Mouse (Mus musculus) spleen, embryonic (tissue): ENCODE measurements around the gene Psg16.
"Not testable (repeated sequence)": the region's sequence is repeated elsewhere in the genome, so short reads cannot be mapped to it uniquely, and the experiment has no call there.

Source experiments
- CTCF ChIA-PET: fragments of 350-600 bp; sonication (Branson Sonifier 250); formaldehyde crosslinking; loops from one replicate; lab custom pipeline; 2022; lab: Charles Lee

Gene Psg16

GRCm38 (mm10) chr7:17087731-17088130 is 13.9 kb downstream of the Psg16 start:
- CTCF ChIA-PET: no interaction called here

- CTCF ChIA-PET: no interaction called here
Observed at GRCm38 (mm10) chr7:17090058-17090585, 16.3 kb downstream of the Psg16 start.

DNA sequence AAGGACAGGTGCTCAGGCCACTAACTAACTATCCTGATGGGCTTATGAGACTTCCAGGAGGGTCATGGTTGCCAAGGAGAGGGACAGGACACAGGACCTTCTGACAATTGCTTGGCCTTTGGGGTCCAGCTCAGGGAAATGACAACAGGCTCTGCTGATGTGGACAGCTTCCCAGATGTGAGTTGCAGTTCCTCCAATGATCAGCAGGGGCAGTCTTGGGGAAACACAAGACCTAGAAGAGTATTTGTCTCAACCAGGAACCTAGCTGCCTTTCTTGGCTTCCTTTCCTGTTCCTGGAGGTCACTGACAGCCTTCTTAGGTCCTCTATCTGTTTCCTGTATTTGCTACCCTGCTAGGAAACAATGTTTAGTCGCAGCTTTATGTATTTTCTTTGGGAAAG is 17.4 kb downstream of the Psg16 start:
- CTCF ChIA-PET: no interaction called here

DNA sequence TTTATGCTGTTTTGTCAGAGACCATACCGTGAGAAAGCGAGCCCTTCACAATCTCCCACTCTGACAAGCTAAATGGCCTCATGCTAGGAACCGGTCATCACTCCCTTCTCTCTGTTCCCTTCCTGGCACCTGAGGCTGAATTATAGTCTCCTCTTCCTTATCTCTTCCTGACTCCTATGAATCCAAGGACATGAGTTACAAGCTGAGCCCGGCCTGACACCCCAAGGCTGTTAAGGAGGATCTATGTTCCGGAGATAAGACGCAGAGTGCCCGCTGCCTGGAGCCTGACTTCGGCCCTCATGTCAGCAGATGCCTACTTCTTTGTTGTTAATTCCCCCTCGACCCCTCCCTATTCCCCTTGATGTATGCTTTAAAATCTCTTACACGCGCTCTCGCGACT is 27.8 kb downstream of the Psg16 start:
- CTCF ChIA-PET: not testable (repeated sequence)

- CTCF ChIA-PET: no interaction called here
Observed at GRCm38 (mm10) chr7:17135307-17135706, 61.5 kb downstream of the Psg16 start.

DNA sequence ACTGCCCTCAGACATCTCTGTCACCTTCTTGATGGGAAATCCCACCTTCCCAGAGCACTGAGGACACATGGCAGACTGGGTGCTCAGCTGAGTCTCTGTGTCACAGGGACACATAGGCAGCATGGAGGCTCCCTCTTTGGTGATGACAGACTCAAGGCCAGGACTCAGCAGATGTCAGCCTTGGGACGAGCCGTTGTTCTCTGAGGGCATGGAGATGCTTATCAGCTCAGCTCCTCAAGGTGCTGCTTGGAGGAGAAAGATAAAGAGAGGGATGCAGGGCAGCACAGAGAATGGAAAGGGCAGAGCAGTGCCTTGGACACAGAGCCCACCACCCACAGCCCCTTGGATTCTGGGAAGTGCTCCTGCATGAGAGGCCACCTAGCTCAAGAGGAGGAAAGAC is 76.1 kb downstream of the Psg16 start, which contains the start of gene Ceacam3:
Gene Ceacam3 (plus strand): TSS at position 352 of the 400 bp plus-strand sequence.
- CTCF ChIA-PET: no interaction called here

DNA sequence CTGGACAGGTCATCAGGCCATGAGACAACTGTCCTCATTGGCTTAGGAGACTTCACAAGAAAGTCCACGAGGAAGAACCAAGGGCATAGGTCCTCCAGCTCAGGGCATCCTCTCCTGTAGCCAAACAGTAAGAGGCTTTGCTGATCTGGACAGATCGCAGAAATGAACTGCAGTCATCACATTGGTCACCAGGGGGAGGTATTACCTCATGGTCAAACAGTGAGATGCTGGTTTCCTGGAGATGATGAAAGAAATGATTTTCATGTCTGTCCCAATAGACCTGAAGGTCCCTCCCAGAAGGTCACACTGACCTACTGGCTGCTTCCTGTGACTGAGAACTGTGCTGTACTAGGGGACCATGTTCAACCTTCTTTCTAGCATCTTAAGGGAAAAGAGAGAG is 81.8 kb downstream of the Psg16 start:
- CTCF ChIA-PET: no interaction called here

GRCm38 (mm10) chr7:17156885-17157677 is 83.2 kb downstream of the Psg16 start:
- CTCF ChIA-PET: no interaction called here

DNA sequence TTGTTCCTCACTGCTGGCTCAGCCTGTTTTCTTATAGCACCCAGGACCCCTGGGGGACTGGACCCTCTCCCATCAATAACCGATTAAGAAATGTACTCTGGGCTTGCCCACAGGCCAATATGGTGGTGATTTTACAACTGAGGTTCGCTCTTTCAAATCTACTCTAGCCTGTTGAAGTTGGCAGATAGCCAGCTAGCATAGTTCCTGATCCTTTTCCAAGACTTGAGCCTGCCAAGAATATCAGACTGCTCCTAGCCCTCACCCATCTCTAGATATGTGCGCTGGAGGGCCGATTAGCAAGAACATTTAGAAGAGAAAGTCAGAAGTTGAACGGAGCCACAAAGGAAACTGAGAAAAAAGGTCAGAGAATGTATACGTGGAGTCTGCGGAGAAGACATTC is 85.2 kb downstream of the Psg16 start:
- CTCF ChIA-PET: no interaction called here

GRCm38 (mm10) chr7:17171827-17172226 is 98.0 kb downstream of the Psg16 start:
- CTCF ChIA-PET: no interaction called here
